Mouse (Mus musculus): Measurements from ENCODE around the gene Rrp1.
A peak's percentile ranks its signal among the peaks of the same experiment; 100 is the strongest.

Rrp1 gene

GRCm38 (mm10) chr10:78412319-78413151 lies at the start of gene Rrp1:
Gene Rrp1, minus strand, starts transcription at chr10:78413043.
- DNase-seq, result peak; percentile 98

GRCm38 (mm10) chr10:78461767-78462166 lies 48.9 kb upstream of the Rrp1 start:
- DNase-seq, result peak; percentile 48

DNA sequence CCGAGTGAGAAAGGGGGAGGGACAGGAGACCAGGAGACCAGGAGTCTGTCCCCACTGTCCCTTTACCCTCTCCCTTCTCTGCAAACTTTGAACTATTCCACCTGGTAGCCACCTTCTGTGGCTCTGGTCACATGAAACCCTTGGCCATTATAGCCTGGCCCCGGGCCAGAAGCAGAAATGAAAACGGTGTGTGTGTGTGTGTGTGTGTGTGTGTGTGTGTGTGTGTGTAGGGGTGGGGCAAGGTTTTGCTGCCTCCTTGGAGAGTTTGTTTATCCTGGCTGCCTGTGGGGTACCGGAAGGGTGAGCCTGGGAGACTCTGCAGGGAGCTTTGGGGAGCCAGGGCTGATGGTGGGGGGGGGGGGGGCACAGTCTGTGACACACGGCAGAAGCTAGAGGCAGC lies 47.6 kb upstream of the Rrp1 start:
- DNase-seq, result no peak

- DNase-seq, result peak; percentile 42
Observed at GRCm38 (mm10) chr10:78458348-78459111, 45.7 kb upstream of the Rrp1 start.

DNA sequence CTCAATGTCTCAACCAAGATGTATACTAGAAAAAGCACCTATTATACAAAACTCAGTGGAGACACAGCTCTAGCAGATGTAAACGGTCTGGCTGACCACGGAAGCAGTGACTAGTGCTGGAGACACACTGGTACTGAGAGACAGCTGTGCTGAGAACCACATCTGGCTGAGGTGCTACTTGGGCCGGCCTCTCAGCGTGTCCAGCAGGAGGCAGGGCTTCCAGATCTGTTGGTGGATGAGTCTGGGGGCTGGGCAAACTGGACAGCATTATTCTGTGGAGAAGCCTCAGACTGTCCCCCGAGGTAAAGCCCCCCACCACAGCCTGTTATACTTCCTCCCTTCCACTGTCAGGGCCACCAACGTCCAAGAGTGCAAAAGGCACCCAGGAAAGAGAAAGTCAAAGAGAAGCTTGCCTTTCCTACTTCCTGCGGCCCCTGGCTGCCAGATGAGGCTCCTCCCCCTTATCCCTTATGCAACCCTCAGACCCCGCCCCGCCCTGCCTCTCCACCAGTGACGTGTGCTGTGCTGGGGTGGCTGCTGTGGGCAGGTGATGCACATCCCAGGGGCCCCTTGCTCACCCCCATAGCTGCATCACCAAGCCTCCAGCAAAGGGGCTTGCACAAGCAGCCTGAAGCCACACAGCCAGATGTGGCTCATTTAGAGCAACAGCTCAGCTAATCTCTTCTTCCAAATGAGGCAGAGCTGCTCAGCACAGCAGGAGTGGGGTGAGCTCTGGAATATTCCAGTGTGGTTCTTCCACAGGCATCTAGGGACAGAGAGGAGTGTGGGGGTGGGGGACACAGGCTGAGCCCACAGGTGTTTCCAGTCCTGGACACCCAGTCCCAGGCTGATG lies 44.9 kb upstream of the Rrp1 start:
- no peak for DNase-seq

DNA sequence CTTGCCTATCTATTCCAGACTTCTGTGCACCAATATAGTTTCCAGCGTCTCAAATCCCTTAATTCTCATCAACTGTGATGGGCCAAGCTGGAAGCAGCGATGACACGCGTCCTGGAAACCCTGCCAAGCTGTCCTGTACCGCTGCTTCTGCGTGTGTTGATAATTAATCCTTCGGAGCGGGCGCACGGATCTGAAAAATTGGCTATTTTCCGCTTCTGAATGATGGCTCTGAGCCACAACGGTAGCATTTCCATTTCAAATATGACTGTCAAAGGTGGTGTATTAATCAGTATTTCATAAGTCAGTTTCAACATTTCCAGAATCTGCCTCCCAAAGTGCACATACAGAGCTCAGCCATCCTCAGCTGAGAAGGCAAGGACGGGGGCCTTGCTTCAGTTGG lies 43.9 kb upstream of the Rrp1 start:
- DNase-seq, result no peak

GRCm38 (mm10) chr10:78452641-78453040 lies 39.8 kb upstream of the Rrp1 start:
- DNase-seq, result no peak

- DNase-seq, result no peak
Observed at GRCm38 (mm10) chr10:78450761-78451160, 37.9 kb upstream of the Rrp1 start.

- no peak for DNase-seq
Observed at GRCm38 (mm10) chr10:78447396-78447795, 34.6 kb upstream of the Rrp1 start.

DNA sequence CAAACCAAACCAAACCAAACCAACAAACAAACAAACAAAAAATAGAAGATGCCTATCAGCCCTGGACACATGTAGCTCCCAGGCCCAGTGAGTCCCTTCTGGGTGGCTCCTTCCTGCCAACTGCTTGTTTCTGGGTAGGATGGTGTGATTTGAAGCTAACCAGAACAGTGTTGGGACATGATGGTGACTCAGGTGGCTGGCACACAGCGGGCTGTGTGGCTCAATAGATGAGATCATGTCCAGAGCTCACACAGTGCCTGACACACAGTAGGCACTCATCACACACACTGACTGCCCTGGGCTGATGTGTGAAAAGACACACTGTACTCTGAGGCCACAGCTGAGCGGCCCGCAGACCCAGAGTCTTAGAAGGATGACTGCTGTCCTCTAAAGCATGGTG lies 33.4 kb upstream of the Rrp1 start:
- DNase-seq, result no peak

DNA sequence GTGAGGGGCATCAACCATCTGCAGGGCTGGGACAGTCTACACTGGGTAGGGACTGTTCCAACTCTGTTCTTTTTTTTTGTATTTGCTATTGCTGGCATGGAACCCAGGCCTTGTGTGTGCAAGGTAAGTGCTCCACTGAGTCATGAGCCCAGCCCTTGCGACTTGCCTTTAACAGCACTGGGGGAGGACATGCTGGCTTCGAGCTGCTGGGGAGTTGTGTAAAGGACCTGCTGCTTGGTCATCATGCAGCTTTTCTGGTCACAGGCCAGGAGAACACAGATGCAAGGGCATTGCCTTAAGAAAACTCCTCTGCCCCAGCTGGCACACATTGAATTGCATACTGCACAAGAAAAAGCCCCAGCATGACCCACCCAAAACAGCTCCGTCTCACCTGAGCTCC lies 29.4 kb upstream of the Rrp1 start:
- DNase-seq, result no peak

DNA sequence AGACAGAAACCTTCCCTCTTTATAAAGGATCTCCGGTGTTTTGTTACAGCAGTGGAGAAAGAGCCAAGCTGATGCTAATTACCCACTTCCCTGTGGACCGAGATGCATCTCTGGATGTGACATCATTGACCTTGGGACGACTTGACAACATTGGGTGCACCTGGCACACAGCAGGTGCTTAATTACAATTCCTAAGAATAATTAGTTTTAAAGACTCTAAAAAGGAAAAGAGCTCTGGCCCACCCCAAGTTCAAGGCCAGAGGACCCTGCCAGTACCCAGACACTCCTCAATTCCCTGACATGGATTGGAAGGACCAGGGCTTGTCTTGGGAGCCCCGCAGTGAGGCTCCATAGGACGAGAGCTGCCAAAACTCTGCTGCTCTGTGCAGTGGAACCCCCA lies 28.8 kb upstream of the Rrp1 start:
- DNase-seq, result no peak

DNA sequence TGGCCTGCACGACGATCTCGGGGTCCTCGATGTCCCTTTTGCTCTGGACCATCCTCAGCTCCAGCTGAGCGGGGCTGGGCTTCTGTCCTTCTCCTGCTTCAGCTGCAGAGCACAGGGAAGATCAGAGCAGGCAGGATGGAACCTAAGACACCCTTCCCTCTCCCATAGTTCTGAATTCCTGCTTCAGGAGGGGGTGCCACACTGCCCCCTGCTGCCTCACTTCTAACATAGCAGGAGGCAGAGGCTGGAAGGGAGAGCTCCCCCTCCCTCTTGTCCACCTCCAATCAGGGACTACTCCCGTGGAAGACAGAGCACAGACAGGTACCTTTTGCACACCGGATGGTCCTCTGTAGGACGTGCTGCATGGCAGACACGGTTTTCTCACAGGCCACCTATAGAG lies 28.0 kb upstream of the Rrp1 start:
- DNase-seq, result no peak

- DNase-seq, result no peak
Observed at GRCm38 (mm10) chr10:78439990-78440389, 27.1 kb upstream of the Rrp1 start.

DNA sequence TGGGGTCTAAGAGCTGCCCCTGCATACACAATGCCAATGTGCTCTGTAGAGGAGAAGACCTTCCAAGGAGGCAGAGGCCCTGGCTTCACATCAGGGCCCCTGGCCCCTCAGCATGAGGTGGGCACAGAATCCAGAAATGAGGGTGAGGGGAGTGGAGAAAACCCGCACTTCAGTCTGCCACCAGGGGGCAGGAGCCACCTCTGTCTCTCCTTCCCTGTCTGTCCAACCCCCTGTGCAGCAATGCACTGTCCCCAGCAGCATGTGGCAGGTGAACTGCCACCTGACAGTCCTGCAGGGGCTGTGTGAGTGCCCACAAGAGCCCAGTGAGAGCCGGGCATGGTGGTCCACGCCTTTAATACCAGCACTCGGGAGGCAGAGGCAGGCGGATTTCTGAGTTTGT lies 26.7 kb upstream of the Rrp1 start:
- no peak for DNase-seq

DNA sequence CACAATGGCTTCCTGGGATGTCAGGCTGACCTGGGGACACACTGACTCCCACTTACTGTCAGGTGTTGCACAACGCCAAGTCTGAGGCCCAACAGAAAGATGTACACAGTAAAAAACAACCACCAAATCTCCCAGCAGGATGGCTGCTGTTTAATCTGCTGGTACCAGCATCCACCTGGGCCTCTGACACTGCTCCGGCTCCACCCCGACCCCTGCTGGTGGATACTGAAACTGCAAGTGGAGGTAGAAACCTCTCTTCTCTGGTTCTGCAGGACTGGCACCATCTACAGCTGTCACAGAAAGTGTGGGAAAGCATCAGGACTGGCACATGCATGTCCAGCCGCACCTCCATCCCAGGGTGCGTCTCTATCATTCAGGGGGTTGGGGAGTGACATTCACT lies 25.3 kb upstream of the Rrp1 start:
- peak; percentile 74 for DNase-seq

DNA sequence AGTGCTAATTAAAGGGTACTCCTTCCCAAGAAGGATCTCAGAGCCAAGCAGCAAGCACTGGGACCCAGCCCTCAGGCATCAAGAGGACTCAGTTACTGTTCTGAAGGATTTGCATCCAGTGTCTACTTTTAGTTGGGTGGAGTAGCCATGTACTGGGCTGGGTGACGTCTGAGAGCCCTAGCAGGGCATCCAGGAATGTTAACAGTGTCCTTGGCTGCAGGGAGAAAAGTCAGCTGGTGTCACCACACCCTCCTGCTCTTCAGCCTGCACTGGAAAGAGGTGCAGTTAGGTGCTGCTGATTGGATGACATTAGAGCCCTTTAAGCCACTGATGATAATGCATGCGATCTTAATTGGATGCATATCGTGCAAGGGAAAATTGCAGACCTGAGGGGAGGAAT lies 20.0 kb upstream of the Rrp1 start:
- DNase-seq, result no peak

DNA sequence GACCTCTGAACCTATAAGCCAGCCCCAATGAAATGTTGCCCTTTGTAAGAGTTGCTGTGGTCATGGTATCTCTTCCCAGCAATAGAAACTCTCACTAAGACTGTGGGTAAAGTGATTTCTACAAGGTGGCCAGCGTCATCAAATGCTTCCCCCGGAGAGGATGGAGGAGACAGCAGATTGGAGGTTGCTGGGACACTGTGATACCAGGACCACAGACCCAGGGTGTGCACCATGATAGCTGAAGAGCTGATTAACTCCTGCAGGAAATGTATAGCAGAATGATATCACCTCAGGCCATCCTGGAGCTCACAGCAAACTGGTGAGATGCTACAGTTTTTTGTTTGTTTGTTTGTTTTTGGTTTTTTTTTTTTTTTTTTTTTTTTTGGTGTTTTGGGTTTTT lies 16.9 kb upstream of the Rrp1 start:
- DNase-seq, result no peak

DNA sequence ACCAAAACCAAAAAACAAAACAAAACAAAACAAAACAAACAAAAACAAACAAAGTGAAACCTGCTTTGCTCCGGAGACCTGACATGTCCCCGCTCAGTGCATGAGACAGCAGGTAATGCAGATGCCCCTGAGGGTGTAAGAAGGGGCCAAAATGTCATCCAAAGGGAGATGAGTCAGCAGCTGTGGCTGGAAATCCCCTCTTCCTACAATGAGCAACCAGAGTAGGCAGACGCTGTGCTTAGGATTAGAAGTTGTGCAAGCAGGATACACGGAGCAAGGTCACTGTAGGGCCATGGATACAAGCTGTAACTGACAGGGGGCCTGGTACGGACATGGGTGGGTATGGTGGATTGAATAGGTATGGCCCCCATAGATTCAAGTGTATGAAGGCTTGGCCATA lies 16.3 kb upstream of the Rrp1 start:
- DNase-seq, result no peak

DNA sequence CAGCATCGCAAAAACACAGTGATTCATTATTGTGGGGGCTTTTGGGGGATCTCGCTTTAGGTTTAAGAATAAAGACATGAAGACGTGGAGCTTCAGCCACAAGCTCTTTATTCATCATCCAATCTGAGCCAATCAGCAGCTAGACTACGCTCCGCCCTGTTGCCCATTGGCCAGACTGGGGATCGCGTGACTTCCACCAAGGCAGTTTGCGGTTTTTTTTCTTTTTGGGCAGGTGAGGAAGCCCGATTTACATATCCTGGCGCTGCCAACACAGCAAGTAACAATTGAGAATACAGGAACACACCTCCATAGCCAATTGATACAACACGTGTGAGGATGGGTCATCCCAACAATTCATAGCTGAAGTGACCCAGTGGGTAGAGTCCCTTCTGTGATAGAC lies 15.2 kb upstream of the Rrp1 start:
- no peak for DNase-seq

GRCm38 (mm10) chr10:78426117-78426735 lies 13.4 kb upstream of the Rrp1 start:
- peak; percentile 43 for DNase-seq

GRCm38 (mm10) chr10:78425181-78426041 lies 12.6 kb upstream of the Rrp1 start, which contains the start of gene Cstb:
Gene Cstb, plus strand, starts transcription at chr10:78425669.
- peak; percentile 88 for DNase-seq

All from cerebellum, adult 11-12 months (tissue).